Mouse (Mus musculus): Measurements from ENCODE around the gene Zrsr1.

Zrsr1 gene

GRCm38 (mm10) chr11:23007481-23008180 is 35.8 kb downstream of the Zrsr1 start, which contains the start of gene Fam161a:
TSS of gene Fam161a (plus strand) at chr11:23007531.
- in situ Hi-C loops (cut with MboI, MseI): loop anchor here in 1 of 2 experiments (5.0 kb wide), 1 partner anchor 265 kb away; no protein-coding TSS in a partner anchor

GRCm38 (mm10) chr11:23008181-23008823 is 36.5 kb downstream of the Zrsr1 start:
- in situ Hi-C loops (cut with MboI, MseI): loop anchor here in 1 of 2 experiments (5.0 kb wide), 1 partner anchor 264 kb away; no protein-coding TSS in a partner anchor

- in situ Hi-C loops (cut with MboI, MseI): loop anchor here in 1 of 2 experiments (5.0 kb wide), 1 partner anchor 263 kb away; no protein-coding TSS in a partner anchor
Observed at GRCm38 (mm10) chr11:23008824-23009200, 37.0 kb downstream of the Zrsr1 start.

- in situ Hi-C loops (cut with MboI, MseI): loop anchor here in 1 of 2 experiments (5.0 kb wide), 1 partner anchor 259 kb away; no protein-coding TSS in a partner anchor
Observed at GRCm38 (mm10) chr11:23013096-23013495, 41.3 kb downstream of the Zrsr1 start.

- in situ Hi-C loops (cut with MboI, MseI): loop anchor here in 1 of 2 experiments (5.0 kb wide), 1 partner anchor 259 kb away; no protein-coding TSS in a partner anchor
Observed at GRCm38 (mm10) chr11:23013580-23014294, 41.9 kb downstream of the Zrsr1 start.

GRCm38 (mm10) chr11:23014996-23015395 is 43.2 kb downstream of the Zrsr1 start:
- in situ Hi-C loops (cut with MboI, MseI): loop anchor here (5.0 kb wide), 2 partner anchors 52 to 257 kb away; no protein-coding TSS in a partner anchor

GRCm38 (mm10) chr11:23017943-23018342 is 46.1 kb downstream of the Zrsr1 start:
- in situ Hi-C loops (cut with MboI, MseI): loop anchor here in 1 of 2 experiments (5.0 kb wide), 1 partner anchor 49 kb away; no protein-coding TSS in a partner anchor

GRCm38 (mm10) chr11:23020116-23020770 is 48.4 kb downstream of the Zrsr1 start:
- in situ Hi-C loops (cut with MboI, MseI): no loop called here

- in situ Hi-C loops (cut with MboI, MseI): no loop called here
Observed at GRCm38 (mm10) chr11:23020841-23021240, 49.0 kb downstream of the Zrsr1 start.

- in situ Hi-C loops (cut with MboI, MseI): no loop called here
Observed at GRCm38 (mm10) chr11:23023155-23023554, 51.4 kb downstream of the Zrsr1 start.

GRCm38 (mm10) chr11:23024169-23024568 is 52.4 kb downstream of the Zrsr1 start:
- in situ Hi-C loops (cut with MboI, MseI): no loop called here
